Mouse (Mus musculus) retina, postnatal 1 day (tissue): ENCODE data around the gene Enpp4.
A peak's percentile ranks its signal among the peaks of the same experiment; 100 is the strongest.

Experiments
- DNase-seq: peaks from one replicate; pipeline ENCODE4 v3.0.0-alpha.2; 2012

Gene Enpp4

DNA sequence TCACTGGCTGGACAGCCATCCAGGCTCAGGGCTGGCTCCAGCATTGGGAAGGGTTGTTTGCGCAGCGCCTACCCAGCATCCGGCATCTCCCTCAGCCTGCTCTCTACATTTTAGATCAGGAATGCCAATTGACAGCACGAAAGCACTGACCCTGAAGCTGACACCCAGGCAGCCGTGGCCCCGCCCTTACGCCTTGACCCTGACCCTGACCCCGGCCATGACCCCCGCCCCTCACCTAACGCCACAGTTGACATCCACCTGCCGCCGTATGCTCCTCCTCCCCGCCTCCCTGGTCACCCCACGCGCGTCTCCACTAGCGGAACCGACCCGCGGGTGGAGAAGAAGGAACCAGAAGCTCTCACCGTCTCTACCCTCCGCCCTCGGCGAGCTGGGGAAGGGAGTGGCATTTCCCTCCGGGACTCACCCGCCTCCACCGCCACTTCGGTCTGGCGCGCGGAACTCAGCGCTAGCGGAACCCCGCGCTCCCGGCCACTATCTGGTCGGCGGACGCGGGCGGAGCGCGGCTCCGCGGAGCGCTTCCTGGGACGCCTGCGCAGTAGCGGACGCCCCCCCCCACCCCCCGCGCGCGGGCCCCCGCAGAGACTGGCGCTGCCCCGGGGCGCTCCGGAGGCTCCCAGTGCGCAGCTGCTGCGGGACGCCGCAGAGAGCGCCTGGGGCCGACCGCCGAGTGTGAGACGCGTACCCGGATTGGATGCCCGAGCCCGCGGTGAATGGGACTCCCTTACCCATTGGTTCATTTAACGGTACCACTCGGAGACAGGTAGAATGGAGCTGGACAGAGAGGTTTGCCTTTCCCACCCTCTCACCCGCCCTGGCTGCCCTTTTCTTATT lies at the start of gene Enpp4:
TSS of gene Enpp4 (minus strand) at position 523 of the 852 bp plus-strand sequence.
- DNase-seq = peak; percentile 92

DNA sequence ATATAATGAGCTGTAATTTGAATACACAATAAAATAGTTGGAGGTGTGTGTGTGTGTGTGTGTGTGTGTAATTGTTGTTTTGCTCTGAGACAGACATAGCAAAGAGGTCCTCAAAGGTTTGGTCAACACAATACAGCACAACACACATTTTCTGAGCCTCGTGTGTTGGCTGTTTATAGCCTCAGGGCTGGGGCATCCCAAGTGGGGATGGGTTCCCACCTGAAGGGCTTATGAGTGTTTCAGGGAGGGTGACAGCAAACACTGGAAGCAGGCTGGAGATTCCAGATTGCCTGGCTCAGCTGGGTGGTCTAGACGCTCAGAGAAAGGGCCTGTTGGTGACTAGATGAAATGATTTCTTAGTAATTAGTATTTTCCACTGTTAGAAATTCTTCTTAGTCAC lies 49.6 kb upstream of the Enpp4 start:
- DNase-seq = no peak

- no peak for DNase-seq
Measured at GRCm38 (mm10) chr17:44153871-44154270, 48.3 kb upstream of the Enpp4 start.

DNA sequence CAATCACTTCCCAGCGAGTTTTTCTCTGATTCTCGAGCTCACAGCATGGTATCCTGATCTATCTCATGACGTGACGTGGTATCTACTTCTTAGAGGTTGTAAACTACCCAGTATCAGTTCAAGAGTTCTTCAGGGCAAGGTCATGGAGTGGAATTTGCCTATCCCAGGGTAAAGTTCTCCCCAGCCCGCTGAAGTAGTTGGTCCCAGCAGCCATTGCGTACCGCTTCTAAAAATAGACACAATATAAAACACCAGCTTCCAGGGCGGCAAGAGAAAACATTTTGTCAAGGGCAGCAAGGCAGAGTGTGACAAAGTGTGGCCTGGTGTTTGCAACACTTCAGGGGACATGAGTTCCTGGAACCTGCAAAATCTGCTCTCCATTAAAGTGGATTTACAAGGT lies 46.3 kb upstream of the Enpp4 start:
- DNase-seq = no peak

- peak; percentile 55 for DNase-seq
Measured at GRCm38 (mm10) chr17:44151130-44151529, 45.5 kb upstream of the Enpp4 start.

- no peak for DNase-seq
Measured at GRCm38 (mm10) chr17:44148109-44148846, 42.7 kb upstream of the Enpp4 start.

- DNase-seq = no peak
Measured at GRCm38 (mm10) chr17:44145806-44146205, 40.2 kb upstream of the Enpp4 start.

GRCm38 (mm10) chr17:44136863-44137640 lies 31.4 kb upstream of the Enpp4 start:
- DNase-seq = no peak

- no peak for DNase-seq
Measured at GRCm38 (mm10) chr17:44136018-44136417, 30.4 kb upstream of the Enpp4 start.

DNA sequence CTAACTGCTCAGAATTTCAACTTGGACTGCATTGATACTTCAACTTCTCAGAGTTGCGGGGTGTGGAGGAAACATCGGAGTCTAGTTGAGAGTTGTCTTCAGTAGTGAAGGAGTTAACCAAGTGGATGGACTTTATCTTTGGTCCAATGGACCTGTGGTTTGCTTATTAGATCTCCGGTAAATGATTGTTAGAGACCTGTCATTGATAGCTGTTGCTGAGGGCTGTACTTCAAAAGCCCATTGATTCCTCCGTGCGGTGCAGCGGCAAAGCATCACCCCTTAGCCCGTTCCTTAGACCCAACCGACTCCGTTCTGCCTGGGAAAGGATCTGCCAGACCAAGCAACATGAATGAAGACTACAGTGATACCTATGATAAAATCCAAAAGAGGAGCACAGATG lies 28.9 kb upstream of the Enpp4 start:
- no peak for DNase-seq

DNA sequence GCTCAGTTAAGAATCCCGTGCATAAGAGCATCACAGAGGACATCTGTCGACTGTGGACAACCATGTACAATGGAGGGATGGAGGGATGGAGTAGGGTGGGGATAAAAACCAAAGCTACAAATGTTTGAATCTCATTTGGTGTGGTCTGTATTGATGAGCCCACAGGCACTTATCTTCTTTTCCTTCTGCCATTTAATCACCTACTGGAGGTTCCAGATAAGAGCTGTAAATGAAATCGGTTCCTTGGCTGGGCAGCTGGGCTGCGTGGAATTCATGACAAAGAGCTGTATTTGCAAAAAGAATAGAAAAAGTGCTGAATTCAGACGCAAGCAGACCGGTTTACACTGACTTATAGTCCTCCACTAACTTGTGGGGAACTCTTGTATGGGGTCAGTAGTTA lies 28.5 kb upstream of the Enpp4 start:
- DNase-seq = no peak

- peak; percentile 78 for DNase-seq
Measured at GRCm38 (mm10) chr17:44130429-44130828, 24.8 kb upstream of the Enpp4 start.

- no peak for DNase-seq
Measured at GRCm38 (mm10) chr17:44129092-44129750, 23.6 kb upstream of the Enpp4 start.

- DNase-seq = peak; percentile 25
Measured at GRCm38 (mm10) chr17:44121366-44122100, 15.9 kb upstream of the Enpp4 start.

GRCm38 (mm10) chr17:44118231-44118630 lies 12.6 kb upstream of the Enpp4 start:
- DNase-seq = no peak

GRCm38 (mm10) chr17:44117721-44118120 lies 12.1 kb upstream of the Enpp4 start:
- DNase-seq = no peak

DNA sequence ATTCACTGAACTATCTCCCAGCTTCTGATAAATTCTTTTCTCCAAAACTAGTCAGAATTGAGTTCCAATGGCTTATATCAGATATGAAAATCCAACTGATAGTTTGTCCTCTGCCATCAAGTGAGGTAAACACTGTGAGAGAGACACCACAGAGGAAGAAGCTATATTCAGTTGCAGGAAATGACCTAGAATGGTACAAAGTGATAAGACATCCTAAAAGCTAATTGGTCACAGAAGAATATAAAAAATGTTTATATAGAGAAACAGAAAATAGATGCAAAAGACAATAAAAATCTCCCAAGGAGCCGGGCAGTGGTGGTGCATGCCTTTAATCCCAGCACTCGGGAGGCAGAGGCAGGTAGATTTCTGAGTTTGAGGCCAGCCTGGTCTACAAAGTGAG lies 11.0 kb upstream of the Enpp4 start:
- no peak for DNase-seq

DNA sequence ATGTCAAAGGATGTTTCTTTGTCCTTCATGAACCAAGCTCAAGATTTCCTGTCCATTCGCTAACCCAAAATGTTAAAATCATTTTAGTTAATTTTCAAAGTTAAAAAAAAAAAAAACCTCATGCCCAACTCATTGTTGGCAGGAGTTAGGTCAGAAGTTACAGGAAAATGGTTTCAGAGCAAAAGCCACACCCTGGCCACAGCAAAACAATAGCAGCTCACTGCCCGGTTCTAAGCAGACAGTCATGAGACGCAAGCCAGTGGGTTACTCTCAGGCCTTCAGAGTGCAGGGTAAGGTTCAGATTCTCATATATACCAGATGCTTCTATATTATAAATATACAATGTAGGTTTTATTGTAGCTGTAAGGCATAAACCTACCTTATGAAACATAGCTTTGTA lies 2.7 kb upstream of the Enpp4 start:
- DNase-seq = no peak

GRCm38 (mm10) chr17:44101961-44102360 lies 3.6 kb downstream of the Enpp4 start:
- DNase-seq = no peak

- no peak for DNase-seq
Measured at GRCm38 (mm10) chr17:44100906-44101305, 4.7 kb downstream of the Enpp4 start.

GRCm38 (mm10) chr17:44100486-44100885 lies 5.1 kb downstream of the Enpp4 start:
- DNase-seq = no peak

DNA sequence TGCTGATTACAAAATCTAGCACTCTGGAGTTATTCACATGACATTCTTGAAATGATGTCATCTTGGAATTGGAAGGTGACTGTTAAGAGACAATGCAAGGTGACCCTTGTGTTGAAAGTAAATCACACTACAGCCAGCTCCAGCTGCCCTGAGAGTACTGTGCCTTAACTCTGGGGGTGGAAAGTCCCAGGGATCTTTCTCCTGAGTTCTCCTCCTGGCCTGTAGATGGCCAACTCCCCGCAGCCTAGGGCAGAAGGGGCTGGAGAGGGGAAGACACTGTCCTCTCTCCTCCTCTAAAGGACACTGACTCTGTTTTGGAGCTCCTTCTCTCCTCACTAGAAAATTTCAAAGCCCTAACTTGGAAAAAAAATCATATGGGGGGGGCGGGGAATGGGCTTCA lies 14.1 kb downstream of the Enpp4 start:
- no peak for DNase-seq
